Mouse (Mus musculus) liver, embryonic 12.5 days (tissue): ENCODE data around the gene Fgd1. TPM values are rescaled to one million over a fixed set of nuclear protein-coding genes. Genes with fewer than 3 reads are reported as not detected.

ENCODE experiments used
- ATAC-seq: fragments of 200-750 bp; cut with Nextera tagmentation; 2 replicates; pipeline ENCODE4 v1.8.0; 2017; ENCODE audit warnings: moderate number of reproducible peaks, mild to moderate bottlenecking, moderate library complexity
- H3K27ac ChIP-seq: fragments of 300-500 bp; sonication (generic); 2 replicates; pipeline ENCODE4 v1.5.1; 2016; ENCODE audit warnings: mild to moderate bottlenecking
- H3K27me3 ChIP-seq: fragments of 300-500 bp; sonication (generic); replicated peaks from 2 replicates; pipeline ENCODE4 v1.6.1; 2016; ENCODE audit warnings: mild to moderate bottlenecking, moderate library complexity
- H3K36me3 ChIP-seq: fragments of 300-500 bp; sonication (generic); 2 replicates; pipeline ENCODE4 v1.6.1; 2016; ENCODE audit warnings: mild to moderate bottlenecking, moderate library complexity
- H3K4me1 ChIP-seq: fragments of 300-500 bp; sonication (generic); 2 replicates; pipeline ENCODE4 v1.6.1; 2016
- H3K4me2 ChIP-seq: fragments of 300-500 bp; sonication (generic); 2 replicates; pipeline ENCODE4 v1.6.1; 2016; ENCODE audit warnings: mild to moderate bottlenecking, moderate library complexity
- H3K4me3 ChIP-seq: fragments of 300-500 bp; sonication (generic); 2 replicates; pipeline ENCODE4 v1.5.1; 2016; ENCODE audit warnings: mild to moderate bottlenecking, moderate library complexity
- H3K9ac ChIP-seq: fragments of 300-500 bp; sonication (generic); 2 replicates; pipeline ENCODE4 v1.6.1; 2016; ENCODE audit warnings: mild to moderate bottlenecking, moderate library complexity
- H3K9me3 ChIP-seq: fragments of 300-500 bp; sonication (generic); replicated peaks from 2 replicates; pipeline ENCODE4 v1.6.1; 2016; ENCODE audit warnings: mild to moderate bottlenecking, moderate library complexity
- WGBS: fragments of 180-500 bp; shearing (Covaris S2); methylation state at CpG from one replicate; pipeline ENCODE4 v1.1.7; 2016; ENCODE audit not compliant: insufficient replicate concordance; 5-methylcytosine and 5-hydroxymethylcytosine counted together
- polyA plus RNA-seq: library from polyadenylated mRNA; unstranded; fragments of >200 nt; fragmentation: Nextera tagmentation; extraction: Ambion mirVana; gene quantifications from 2 replicates; pipeline ENCODE4 v1.2.1, GENCODE M21; 2016

Gene Fgd1
- polyA plus RNA-seq, 1 experiment from 2014 or later = 3.9 TPM

DNA sequence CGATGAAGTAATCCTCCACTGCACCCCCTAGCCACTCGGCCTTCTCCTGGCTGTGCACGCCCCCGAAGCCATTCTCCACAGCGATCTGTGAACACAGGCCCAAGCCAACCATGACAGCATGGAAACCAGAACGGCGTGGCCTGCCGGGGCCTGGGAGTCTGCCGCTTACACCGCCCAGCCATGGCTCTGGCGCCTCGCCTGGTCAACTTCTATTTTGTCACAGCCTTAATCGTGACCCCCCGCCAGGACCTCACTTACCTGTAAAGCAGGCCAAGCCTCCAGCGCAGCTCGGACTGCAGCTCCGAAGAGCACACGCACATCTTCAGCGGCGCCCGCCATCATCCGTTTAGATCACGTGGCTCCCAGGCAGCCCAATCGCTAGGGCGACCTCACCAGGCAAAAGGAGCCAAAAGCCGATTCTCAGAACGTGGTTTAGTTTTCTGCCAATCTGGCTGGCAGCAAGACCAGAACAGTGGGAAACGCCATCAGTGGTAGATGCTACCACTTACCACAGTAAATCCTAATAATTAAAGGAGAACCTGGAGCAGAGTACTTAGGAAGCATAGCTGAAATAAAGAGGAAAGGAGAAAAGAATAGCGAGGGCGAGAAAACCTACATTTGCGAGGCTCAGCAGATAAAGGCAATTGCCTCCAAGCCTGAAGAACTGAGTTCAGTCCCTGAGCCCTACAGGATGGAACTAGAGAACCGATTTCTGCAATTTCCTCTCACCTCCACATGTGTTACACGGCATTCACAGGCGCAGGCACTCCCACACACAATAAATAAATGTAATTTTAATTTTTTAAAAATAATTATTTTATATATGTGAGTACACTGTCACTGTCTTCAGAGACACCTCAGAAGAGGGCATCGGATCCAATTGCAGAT, 50.5 kb downstream of the Fgd1 start, which contains the start of gene Tsr2:
TSS of gene Tsr2 (minus strand) at position 373 of the 888 bp plus-strand sequence.
- peak within 1 kb of the TSS; percentile 67 for H3K4me3 ChIP-seq
- WGBS = 17% methylated on average over 30 of the region's 35 CpGs
- H3K27me3 ChIP-seq = no peaks in the 10 kb centered on the region; the same call in 1 of the 2 replicates
- no peaks in the 10 kb centered on the region for H3K9me3 ChIP-seq
- H3K9ac ChIP-seq = peak within 1 kb of the TSS; percentile 68
- H3K4me1 ChIP-seq = 0 out of 2 replicates have a peak, but pooled peaks cover 5% of the 10 kb centered on the region
- H3K36me3 ChIP-seq = peaks cover 7% of the 10 kb centered on the region
- H3K27ac ChIP-seq = peak within 1 kb of the TSS; percentile 37; the same call in 1 of the 2 replicates
- ATAC-seq = peak; percentile 88
- H3K4me2 ChIP-seq = peak within 1 kb of the TSS; percentile 67

DNA sequence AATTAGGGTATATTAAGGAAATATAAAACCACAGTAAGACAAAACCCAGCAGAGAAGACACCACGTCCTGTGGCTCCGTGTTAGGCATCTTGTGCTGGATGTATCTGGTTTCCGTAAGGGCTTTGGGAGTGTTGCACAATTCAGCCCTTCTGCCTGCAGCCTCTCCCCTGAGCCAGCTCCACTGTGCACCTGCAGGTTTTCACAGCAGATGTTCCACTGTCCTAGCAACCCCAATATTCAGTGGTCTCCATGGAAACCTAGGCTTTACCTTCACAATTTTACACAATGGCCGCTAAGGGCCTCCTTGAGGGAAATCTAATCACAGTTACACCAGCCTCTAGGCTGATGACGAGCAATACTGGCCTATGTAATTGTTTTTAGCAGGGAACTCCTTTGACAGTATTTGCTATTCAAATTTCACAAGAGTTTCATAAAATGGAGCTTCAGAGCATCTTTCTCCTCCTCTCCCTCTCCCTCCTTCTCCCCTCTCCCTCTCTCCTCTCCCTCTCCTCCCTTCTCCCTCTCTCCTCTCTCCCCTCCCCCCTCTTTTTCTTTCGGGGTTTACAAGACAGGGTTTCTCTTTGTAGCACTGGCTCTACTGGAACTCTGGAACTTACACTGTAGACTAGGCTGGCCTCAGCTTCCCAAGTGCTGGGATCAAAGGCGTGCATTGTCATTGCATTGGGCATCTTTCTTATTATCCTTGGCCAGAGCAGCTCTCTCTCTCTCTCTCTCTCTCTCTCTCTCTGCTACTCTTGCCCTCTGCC, 61.5 kb downstream of the Fgd1 start:
- H3K27ac ChIP-seq = no peak overlapping the region
- WGBS = 44% methylated on average over 7 of the region's 7 CpGs
- H3K9me3 ChIP-seq = no peaks in the 10 kb centered on the region
- peaks cover 11% of the 10 kb centered on the region for H3K27me3 ChIP-seq
- no peaks in the 10 kb centered on the region for H3K36me3 ChIP-seq
- no peaks in the 10 kb centered on the region for H3K4me1 ChIP-seq
- no peak overlapping the region for H3K4me3 ChIP-seq
- no peak overlapping the region for H3K4me2 ChIP-seq
- ATAC-seq = no peak
- no peak overlapping the region for H3K9ac ChIP-seq

DNA sequence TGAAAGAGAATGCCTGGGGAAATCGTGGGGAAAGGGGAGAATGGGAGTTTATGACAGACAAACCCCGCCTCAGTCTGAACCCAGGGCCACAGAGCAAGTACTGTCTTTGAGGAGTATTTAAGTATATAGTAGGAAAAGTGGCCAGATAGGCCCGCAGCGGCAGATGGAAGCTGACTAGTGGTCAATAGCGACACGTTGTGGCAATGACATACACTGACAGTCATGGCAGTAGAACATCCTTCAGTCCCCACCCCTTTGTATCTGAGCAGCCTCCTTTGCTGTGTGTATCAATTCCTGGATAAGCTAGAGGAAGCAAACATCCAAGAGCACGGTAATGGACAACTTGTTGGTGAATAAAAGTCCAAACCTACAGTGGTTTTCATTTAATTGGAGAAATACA, 70.8 kb downstream of the Fgd1 start:
- WGBS = 6% methylated on average over 7 of the region's 7 CpGs
- no peaks in the 10 kb centered on the region for H3K4me1 ChIP-seq
- H3K27me3 ChIP-seq = no peaks in the 10 kb centered on the region
- no peak overlapping the region for H3K4me3 ChIP-seq
- H3K4me2 ChIP-seq = no peak overlapping the region
- H3K27ac ChIP-seq = no peak overlapping the region
- H3K9me3 ChIP-seq = no peaks in the 10 kb centered on the region
- no peak for ATAC-seq
- H3K9ac ChIP-seq = no peak overlapping the region
- H3K36me3 ChIP-seq = no peaks in the 10 kb centered on the region

DNA sequence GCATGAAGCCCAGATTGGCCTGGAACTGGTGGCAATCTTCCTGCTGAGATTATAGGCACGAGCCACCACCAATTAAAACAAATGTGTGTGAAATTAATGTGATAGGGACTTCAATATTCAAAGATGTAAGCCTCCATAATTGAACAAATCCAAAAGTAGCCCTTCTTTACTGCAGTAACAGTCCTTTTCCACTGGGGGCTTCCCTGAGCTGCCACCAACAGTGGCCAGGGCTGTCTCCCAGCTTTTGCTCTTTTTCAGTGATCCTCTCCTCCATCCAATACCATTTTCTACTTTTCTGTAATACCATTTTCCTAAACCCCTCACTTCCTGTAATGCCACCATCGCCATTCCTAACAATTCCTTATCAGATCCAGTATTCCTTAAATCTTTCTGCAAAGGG, 71.5 kb downstream of the Fgd1 start:
- Histone ChIP-seq H3K27ac (no peak overlapping the region), H3K9me3 (no peaks in the 10 kb centered on the region), H3K9ac (no peak overlapping the region), H3K4me1 (no peaks in the 10 kb centered on the region), H3K36me3 (no peaks in the 10 kb centered on the region), H3K4me3 (no peak overlapping the region), H3K4me2 (no peak overlapping the region), H3K27me3 (no peaks in the 10 kb centered on the region)
- WGBS = 10% methylated on average over 2 of the region's 2 CpGs
- no peak for ATAC-seq

DNA sequence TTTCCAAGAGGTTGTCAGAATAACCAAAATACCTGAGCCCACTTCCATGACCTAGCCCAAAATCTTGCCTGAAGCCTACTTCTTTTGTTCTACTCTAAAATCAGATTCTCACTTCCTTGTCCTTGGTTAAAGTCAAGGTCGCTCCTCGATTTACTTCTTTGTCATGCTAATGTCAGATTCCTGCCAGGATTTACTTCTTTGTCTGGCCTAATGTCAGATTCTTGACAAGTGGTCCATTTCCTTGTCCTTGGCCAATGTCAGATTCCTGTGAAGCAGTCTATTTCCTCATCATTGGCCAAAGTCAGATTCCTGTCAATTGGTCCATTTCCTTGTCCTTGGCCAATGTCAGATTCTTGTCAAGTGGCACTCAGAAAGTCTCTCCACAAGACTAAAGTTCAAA, 78.0 kb downstream of the Fgd1 start:
- no peak for ATAC-seq
- no peak overlapping the region for H3K4me3 ChIP-seq
- 65% methylated on average over 2 of the region's 2 CpGs for WGBS

DNA sequence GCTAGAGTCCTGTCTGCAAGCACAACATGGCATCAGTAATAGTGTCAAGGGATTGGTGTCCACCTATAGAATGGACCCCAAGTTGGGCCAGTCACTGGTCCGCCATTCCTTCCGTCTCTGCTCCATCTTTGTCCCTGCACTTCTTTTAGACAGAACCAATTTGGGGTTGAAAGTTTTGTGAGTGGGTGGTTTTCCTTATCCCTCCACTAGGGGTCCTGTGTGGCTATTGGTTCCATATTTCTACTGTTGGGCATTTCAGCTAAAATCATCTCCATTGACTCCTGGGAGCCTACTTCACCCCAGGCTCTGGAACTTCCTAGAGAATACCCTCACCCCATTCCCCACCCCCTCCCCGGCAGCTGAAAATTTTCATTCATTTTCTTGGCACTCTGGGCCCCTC, 84.5 kb downstream of the Fgd1 start:
- Histone ChIP-seq H3K4me1 (no peaks in the 10 kb centered on the region), H3K9me3 (no peaks in the 10 kb centered on the region), H3K27ac (no peak overlapping the region), H3K4me2 (no peak overlapping the region), H3K27me3 (peaks cover 11% of the 10 kb centered on the region; the same call in 1 of the 2 replicates), H3K4me3 (no peak overlapping the region), H3K36me3 (no peaks in the 10 kb centered on the region), H3K9ac (no peak overlapping the region)
- WGBS = 71% methylated on average over 3 of the region's 3 CpGs
- no peak for ATAC-seq

More for the DNA sequence above, 78.0 kb downstream of the Fgd1 start:
- peaks cover 6% of the 10 kb centered on the region; the same call in 1 of the 2 replicates for H3K27me3 ChIP-seq
- no peak overlapping the region for H3K9ac ChIP-seq
- H3K9me3 ChIP-seq = no peaks in the 10 kb centered on the region
- no peaks in the 10 kb centered on the region for H3K4me1 ChIP-seq
- no peak overlapping the region for H3K4me2 ChIP-seq
- no peaks in the 10 kb centered on the region for H3K36me3 ChIP-seq
- H3K27ac ChIP-seq = no peak overlapping the region

DNA sequence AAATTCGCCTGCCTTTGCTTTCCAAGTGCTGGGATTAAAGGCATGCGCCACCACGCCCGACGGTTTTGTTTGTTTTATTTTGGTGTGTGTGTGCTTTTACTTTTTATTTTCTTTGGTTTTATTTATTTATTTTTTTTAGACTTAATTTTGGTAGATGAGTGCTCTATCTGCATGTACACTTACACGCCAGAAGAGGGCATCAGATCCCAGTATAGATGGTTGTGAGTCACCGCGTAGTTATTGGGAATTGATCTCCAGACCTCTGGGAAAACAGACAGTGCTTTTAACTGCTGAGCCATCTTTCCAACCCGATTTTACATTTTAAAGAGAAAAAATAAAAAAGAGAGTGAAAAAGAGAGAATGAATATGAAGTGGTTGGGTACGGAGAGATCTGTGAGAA, 86.8 kb downstream of the Fgd1 start:
- Histone ChIP-seq H3K4me1 (no peaks in the 10 kb centered on the region), H3K9ac (no peak overlapping the region), H3K4me2 (no peak overlapping the region), H3K27me3 (peaks cover 11% of the 10 kb centered on the region), H3K36me3 (no peaks in the 10 kb centered on the region), H3K4me3 (no peak overlapping the region), H3K9me3 (no peaks in the 10 kb centered on the region), H3K27ac (no peak overlapping the region)
- WGBS = 21% methylated on average over 10 of the region's 10 CpGs
- no peak for ATAC-seq

Other genes with a start within 250 kb of the Fgd1 start
- 103 and 106 TPM in 2 replicates for gene Maged2, start 231.8 kb upstream of the Fgd1 start, polyA plus RNA-seq
- 21.2 and 21.3 TPM in 2 replicates for gene Gnl3l, start 28.8 kb upstream of the Fgd1 start, polyA plus RNA-seq
- 22.0 and 22.6 TPM in 2 replicates for gene Tsr2, start 50.4 kb downstream of the Fgd1 start, polyA plus RNA-seq
- 0.17 and 0.57 TPM in 2 replicates for gene Wnk3, start 151.9 kb downstream of the Fgd1 start, polyA plus RNA-seq